Mouse (Mus musculus) c-Kit-negative CD71-positive TER-119-positive erythroid progenitor cells, embryonic 14.5 days (primary cell): ENCODE results near the gene Metap2.

ENCODE experiments used
- DNase-seq: peaks from one replicate; pipeline ENCODE4 v3.0.0-alpha.2; 2013; ENCODE audit warnings: low read depth, low spot score

The Metap2 gene

GRCm38 (mm10) chr10:93911326-93911725 is 14.4 kb upstream of the Metap2 start:
- DNase-seq, result no peak

GRCm38 (mm10) chr10:93909811-93910446 is 13.0 kb upstream of the Metap2 start:
- no peak for DNase-seq

DNA sequence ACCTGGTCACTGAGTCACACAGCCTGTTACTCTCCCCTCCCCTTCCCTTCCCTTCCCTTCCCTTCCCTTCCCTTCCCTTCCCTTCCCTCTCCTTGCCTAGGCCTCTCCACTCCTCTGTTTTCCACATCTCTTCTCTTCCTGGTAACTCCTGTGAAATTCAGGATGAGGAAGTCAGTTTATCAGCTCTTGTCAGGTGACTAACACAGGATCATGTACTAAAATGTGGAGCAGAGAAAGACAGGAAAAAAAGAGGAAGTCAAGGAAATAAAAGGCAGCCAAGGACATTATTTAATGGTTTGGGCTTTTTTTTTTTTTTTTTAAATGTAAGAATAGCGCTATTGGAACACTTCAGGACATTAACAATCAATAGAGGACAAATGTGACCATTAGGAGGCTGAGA is 12.1 kb upstream of the Metap2 start:
- no peak for DNase-seq

DNA sequence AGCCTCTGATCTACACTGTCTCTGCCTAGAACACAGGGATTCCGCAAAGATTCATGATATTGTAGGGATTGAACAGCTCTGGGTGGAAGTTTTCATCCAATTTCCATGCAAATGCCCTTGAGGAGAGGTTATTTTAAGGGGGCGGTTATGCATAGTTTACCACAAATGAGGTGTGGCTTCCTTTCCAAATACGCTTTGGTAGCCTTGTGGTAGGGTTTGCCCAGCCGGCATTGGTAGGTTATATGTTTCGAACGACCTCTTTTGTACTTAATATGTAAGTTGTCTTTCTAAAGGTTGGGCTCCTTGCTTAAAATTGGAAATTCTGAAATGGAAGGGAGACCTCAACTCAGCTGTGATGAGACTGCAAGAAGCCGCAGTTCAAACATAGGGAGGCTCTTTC is 11.6 kb upstream of the Metap2 start:
- DNase-seq, result no peak

DNA sequence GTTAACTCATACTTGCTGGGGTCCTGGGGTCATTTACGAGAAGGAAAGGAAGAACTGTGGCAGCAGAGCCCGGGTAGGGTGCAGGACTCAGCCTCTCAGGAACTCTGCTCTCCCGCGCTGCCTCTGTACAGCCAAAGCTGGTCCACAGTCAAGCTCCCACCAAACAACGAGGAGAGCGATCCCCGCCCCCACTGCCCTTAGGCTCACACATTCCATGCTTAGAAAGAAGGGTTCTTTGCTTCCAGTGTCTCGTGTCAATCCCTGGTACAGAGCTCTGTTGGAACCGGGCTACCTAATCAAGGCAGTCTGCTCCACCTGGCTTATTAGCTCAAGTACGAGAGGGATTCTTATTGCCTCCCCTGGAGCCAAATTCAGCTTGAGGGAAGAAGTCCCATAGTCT is 10.5 kb upstream of the Metap2 start:
- no peak for DNase-seq

DNA sequence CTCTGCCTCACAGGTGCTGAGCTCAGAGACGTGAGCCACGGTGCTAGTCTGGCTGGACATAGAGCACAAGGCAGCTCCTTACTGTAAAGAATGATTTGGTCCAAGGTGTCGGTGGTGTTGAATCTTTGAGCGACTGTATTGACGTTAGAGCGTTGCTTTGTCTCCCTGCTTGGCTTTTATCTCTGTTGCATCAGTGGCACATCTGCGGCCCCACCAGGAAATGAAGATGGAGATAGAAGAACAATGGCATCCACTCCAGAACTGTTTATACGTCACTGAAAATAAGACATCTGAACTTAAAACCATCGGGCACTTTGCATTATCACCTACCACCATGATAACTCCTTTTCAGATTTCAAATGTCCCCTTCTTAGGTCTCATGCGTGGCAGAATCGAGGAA is 3.0 kb upstream of the Metap2 start:
- DNase-seq, result no peak

- no peak for DNase-seq
Observed at GRCm38 (mm10) chr10:93899303-93899702, 2.4 kb upstream of the Metap2 start.

- DNase-seq, result no peak
Observed at GRCm38 (mm10) chr10:93892551-93892950, 4.3 kb downstream of the Metap2 start.

DNA sequence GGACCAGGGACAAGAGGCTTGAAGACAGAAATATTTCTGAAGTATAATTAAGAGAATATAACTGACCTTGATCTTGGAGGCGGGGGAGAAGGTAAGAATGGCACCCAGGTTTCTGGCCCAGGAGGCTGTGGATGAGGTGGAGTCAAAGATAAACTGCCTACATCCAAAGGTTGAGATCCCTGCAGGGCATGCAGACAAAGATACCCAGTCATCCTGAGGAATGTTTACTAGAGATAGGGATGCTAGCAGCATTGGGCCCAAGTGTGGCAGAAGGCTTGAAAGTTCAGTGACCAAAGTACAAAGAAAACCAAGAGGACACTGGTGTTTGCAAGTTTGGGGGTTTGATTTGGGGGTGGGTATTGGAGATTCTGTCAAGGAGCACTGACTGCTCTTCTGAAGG is 5.9 kb downstream of the Metap2 start:
- DNase-seq, result peak; percentile 77

- DNase-seq, result no peak
Observed at GRCm38 (mm10) chr10:93890565-93890964, 6.3 kb downstream of the Metap2 start.

GRCm38 (mm10) chr10:93889976-93890375 is 6.9 kb downstream of the Metap2 start:
- DNase-seq, result no peak

DNA sequence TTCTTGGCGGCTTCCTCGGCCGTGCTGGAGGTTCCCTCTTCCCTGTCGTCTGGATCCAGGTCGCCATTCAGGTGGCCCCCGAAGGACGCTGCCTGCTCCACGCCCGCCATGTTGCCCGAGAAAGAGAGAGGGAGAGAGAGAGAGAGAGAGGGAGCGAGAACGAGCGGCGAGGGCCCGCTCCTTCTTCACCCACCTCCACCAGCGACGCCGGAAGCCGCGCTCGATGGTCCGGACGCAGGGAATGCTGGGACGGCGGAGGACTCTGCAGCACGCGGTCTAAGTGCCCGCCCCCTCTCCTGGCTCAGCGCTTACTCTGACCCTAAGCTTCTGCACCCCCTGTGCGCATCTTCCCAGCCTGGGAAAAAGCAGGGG is 7.3 kb downstream of the Metap2 start:
- DNase-seq, result peak; percentile 75

DNA sequence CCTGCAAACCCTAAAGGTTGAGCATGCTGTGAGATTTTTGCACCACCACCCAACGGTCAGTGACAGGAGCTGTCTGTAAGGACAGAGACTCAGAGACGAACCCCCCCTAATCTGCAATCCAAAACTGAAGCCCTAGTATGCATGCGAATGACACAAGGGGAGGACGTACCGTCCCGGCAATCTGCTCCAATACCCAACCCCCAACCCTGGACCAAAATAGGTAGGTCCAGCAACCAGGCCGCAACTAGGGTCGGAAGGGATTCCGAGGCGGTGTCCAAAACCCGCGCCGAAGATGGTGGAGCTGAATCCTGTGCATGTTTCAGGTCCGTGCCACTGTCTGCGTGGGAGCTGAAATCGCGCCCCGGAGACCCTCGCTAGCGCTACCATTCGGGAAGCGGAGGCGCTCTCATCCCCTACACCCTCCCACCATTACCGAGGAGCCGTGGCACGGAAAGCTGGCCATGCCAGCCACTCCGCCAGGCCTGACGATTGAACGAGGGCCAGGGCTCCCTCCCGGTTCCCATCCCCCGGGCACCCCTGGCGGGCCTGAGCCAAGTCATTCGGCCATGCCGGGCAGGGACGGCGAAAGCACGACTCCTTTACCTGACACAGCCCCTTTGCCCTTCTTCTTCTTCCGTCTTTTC is 7.8 kb downstream of the Metap2 start:
- no peak for DNase-seq

DNA sequence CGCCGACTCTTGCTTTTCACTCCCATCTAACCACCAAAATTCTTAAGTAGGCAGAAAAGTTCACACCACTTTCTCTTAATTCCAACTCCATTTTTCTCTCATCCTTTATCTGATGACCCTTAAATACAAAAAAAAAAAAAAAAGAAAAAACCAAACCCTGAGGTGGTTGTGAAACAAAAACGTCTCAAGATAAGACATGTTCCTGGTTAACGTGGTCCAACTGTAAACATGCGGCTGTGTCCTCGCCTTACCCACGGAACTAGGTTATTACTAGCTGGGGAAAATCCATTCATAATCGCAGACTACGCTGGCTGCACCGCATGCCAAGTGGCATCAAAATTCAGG is 8.3 kb downstream of the Metap2 start:
- DNase-seq, result no peak

GRCm38 (mm10) chr10:93885839-93886477 is 10.9 kb downstream of the Metap2 start:
- no peak for DNase-seq

GRCm38 (mm10) chr10:93882738-93883364 is 14.0 kb downstream of the Metap2 start:
- DNase-seq, result peak; percentile 73

DNA sequence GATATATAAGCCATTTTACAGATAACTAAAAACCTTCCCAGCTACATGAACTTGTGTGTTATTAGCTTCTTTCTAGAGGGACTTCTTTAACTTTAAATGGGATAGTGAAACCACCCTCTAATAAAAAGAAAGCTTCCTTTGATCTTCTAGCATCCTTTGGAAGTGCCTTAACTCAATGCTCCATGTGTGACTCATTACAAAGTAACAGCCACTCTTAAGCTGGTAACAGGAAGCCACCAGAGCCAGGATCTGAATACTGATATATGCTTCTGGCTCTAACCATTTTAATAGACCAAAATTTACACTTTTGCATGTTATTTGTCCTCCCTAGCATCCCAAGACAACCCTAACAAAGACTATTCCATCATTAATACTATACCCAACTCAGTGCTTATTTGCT is 15.0 kb downstream of the Metap2 start:
- no peak for DNase-seq

DNA sequence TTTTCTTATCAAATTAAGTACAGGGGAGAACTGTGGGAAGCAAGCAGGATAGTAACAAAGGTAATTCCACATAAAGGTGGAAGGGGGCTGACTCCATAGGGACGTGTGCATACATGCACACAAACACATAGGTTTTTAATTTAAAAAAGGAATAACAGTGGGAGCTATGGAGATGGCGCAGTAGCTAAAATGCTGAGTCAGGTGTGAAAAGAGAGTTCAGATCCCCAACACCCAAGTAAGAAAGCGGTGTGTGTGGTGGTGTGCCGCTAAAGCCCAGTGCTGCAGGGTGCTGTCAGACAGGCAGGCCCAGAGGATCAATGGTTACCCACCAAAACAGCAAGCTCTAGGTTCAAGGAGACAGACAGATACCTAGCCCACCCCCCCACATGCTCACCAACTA is 18.2 kb downstream of the Metap2 start:
- no peak for DNase-seq

DNA sequence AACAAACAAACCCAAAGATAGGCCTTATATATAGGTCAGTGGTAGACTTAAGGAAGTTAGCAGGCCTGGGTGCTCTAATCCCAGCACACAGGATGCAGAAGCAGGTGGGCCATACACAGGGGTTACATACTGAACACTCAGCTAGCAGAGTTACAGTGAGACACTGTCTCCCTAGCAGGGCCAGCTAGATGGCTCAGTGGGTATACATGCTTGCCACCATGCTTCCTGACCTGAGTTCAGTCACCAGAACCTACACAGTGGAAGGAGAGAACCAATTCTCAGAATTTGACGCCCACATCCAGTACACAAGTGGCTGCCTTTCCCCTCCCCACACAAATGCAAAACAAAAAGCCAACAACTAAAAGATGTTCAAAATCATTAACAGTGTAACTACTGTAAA is 20.1 kb downstream of the Metap2 start:
- no peak for DNase-seq

GRCm38 (mm10) chr10:93868886-93869285 is 28.0 kb downstream of the Metap2 start:
- DNase-seq, result no peak

DNA sequence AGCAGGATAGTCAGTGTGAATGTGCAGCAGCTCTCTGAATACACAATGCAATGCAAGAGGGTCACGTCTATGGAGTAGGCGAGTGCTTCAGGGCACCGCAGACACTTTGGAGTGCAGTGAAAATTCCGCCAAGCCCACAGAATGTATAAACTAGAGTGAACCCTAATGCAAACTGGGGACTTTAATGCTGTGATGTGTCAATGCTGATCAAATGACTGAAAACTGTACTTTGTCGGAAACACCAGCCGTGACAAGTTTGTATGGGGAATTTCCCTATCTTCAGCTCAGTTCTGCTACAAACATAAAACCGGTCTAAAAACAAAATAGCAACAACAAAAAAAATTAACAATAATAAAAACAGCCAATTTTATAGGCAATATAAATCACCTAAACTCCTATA is 28.5 kb downstream of the Metap2 start:
- no peak for DNase-seq

GRCm38 (mm10) chr10:93856095-93856494 is 40.8 kb downstream of the Metap2 start:
- DNase-seq, result no peak

DNA sequence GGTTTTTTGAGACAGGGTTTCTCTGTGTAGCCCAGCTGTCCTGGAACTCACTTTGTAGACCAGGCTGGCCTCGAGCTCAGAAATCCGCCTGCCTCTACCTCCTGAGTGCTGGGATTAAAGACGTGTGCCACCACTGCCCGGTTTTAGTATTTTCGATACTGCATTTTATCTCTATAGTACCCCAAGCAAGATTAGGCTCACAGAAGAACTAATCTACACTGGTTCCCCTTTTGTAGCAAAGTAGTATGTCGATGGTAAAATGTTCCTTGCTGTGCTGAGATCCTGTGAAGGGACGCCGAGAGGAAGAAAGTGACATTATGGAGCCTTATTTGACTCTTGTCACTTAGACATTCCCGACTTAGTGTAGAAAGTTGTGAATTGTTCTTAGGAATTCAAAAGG is 41.8 kb downstream of the Metap2 start:
- DNase-seq, result no peak
